Mouse (Mus musculus) forebrain, embryonic 14.5 days (tissue): ENCODE data around the gene Kdelr2. TPM values are rescaled to one million over a fixed set of nuclear protein-coding genes. Genes with fewer than 3 reads are reported as not detected.

Source experiments
- ATAC-seq: fragments of 200-750 bp; cut with Nextera tagmentation; 2 replicates; pipeline ENCODE4 v1.8.0; 2017; ENCODE audit warnings: mild to moderate bottlenecking, moderate library complexity
- DNase-seq: peaks from one replicate; pipeline ENCODE4 v3.0.0-alpha.2; 2015; ENCODE audit warnings: low spot score
- H3K27ac ChIP-seq: fragments of 300-500 bp; sonication (generic); 2 replicates; pipeline ENCODE4 v1.5.1; 2014; ENCODE audit warnings: low read depth, mild to moderate bottlenecking, control low read depth, low read length, moderate library complexity
- H3K27me3 ChIP-seq: fragments of 300-500 bp; sonication (generic); replicated peaks from 2 replicates; pipeline ENCODE4 v1.6.1; 2014; ENCODE audit warnings: low read length, control low read depth, mixed read lengths; ENCODE audit not compliant: control insufficient read depth, insufficient read depth
- H3K36me3 ChIP-seq: fragments of 300-500 bp; sonication (generic); 2 replicates; pipeline ENCODE4 v1.6.1; 2014; ENCODE audit warnings: low read length, control low read depth; ENCODE audit not compliant: control insufficient read depth, insufficient read depth
- H3K4me1 ChIP-seq: fragments of 300-500 bp; sonication (generic); 2 replicates; pipeline ENCODE4 v1.6.1; 2014; ENCODE audit warnings: antibody characterized with exemption, low read length, control low read depth; ENCODE audit not compliant: control insufficient read depth, insufficient read depth
- H3K4me2 ChIP-seq: fragments of 300-500 bp; sonication (generic); 2 replicates; pipeline ENCODE4 v1.6.1; 2014; ENCODE audit warnings: mild to moderate bottlenecking, control low read depth, low read length
- H3K4me3 ChIP-seq: fragments of 300-500 bp; sonication (generic); 2 replicates; pipeline ENCODE4 v1.5.1; 2014; ENCODE audit warnings: low read depth, low read length, control low read depth
- H3K9ac ChIP-seq: fragments of 300-500 bp; sonication (generic); 2 replicates; pipeline ENCODE4 v1.6.1; 2014; ENCODE audit warnings: mild to moderate bottlenecking, low read length, control low read depth, moderate library complexity
- H3K9me3 ChIP-seq: fragments of 300-500 bp; sonication (generic); replicated peaks from 2 replicates; pipeline ENCODE4 v1.6.1; 2016; ENCODE audit warnings: low read length, control low read depth, mixed read lengths; ENCODE audit not compliant: control insufficient read depth
- WGBS: fragments of 180-500 bp; shearing (Covaris S2); extraction: QIAGEN DNeasy Blood & Tissue Kit; methylation state at CpG from one replicate; pipeline ENCODE4 v1.1.7; 2014; 5-methylcytosine and 5-hydroxymethylcytosine counted together
- polyA plus RNA-seq: library from polyadenylated mRNA; unstranded; fragments of >200 nt; fragmentation: Nextera tagmentation; extraction: Ambion mirVana; gene quantifications from 2 replicates; pipeline ENCODE4 v1.2.1, GENCODE M21; 2014

Gene Kdelr2
- polyA plus RNA-seq, 1 experiment from 2014 or later, result 137 TPM

DNA sequence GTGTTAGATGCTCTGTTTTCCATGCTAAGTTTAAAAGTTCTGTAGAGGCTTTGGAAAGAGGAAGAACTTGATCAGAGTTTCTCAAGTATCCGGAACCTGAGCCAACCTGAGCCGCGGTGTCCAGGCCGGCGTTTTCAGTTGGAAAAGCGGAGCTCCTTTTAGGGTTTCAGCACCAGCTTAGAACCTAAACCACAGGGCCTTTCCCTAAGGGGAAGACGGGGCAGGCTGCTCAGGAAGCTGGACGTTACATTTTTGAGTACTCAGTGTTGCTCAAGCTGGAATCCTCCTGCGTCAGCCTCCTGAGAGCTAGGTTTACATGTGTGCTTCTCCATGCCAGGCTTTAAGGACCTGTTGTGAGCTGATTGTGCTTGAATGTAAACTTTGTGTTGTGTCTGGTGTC, 2.9 kb downstream of the Kdelr2 start:
- Histone ChIP-seq H3K27ac (no peak overlapping the region), H3K4me2 (no peak overlapping the region), H3K27me3 (no peaks in the 10 kb centered on the region), H3K4me1 (peaks cover 6% of the 10 kb centered on the region), H3K9ac (no peak overlapping the region), H3K9me3 (no peaks in the 10 kb centered on the region), H3K36me3 (peaks cover 18% of the 10 kb centered on the region; the same call in 1 of the 2 replicates), H3K4me3 (no peak overlapping the region)
- 94% methylated on average over 9 of the region's 9 CpGs for WGBS
- DNase-seq (no peak), ATAC-seq (no peak)

DNA sequence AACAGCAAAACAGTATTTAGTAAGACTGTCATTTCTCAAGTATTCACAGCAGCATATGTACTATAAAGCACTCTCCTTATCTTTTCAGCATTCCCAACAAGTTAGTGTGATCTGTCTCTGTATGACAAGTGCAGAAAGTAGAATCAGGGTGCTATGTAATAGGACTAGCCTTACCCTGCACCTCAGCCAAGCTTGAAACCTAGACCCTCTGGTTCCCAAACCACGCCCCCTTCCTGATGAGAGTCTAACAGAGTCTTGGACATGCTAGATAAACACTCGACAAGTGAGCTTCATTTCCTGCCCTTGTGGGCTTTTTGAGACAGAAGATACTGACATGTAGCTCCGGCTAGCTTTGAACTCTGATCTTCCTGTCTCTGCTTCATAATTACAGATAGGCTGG, 5.6 kb downstream of the Kdelr2 start:
- Histone ChIP-seq H3K36me3 (peaks cover 37% of the 10 kb centered on the region), H3K27me3 (no peaks in the 10 kb centered on the region), H3K27ac (no peak overlapping the region), H3K4me2 (no peak overlapping the region), H3K9me3 (no peaks in the 10 kb centered on the region), H3K4me1 (peaks cover 6% of the 10 kb centered on the region), H3K4me3 (no peak overlapping the region), H3K9ac (no peak overlapping the region)
- 84% methylated on average over 3 of the region's 3 CpGs for WGBS
- no peak for ATAC-seq
- DNase-seq, result no peak

DNA sequence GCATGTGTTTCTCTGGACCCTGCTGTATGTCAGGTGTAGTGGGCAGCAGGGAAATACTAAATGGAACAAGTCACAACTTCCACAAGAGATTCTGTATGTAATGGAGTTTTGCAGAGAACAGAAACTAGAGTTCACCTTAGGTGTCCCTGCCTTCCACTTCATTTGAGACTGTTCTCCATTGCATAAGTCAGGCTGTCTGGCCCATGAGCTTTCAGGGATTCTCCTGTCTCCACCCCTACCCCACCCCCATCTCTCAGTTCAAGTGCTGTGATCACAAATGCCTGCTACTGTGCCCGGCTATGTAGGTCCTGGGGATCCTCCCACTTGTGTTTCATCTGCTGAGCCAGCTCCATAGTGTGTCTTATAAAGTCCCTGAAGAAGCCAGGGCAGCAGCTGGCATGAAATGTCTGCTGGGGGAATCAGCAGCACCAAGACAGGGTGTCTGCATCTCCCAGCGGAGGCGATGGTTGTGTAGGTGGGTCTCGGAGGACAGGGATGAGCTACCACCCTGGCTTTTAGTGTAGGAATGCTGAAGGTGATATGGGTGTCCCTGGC, 7.3 kb downstream of the Kdelr2 start:
- H3K4me2 ChIP-seq, result no peak overlapping the region
- no peaks in the 10 kb centered on the region for H3K4me1 ChIP-seq
- no peaks in the 10 kb centered on the region for H3K27me3 ChIP-seq
- H3K27ac ChIP-seq, result no peak overlapping the region
- WGBS, result 90% methylated on average over 4 of the region's 4 CpGs
- no peak for DNase-seq
- ATAC-seq, result no peak
- peaks cover 42% of the 10 kb centered on the region for H3K36me3 ChIP-seq
- no peak overlapping the region for H3K9ac ChIP-seq
- no peak overlapping the region for H3K4me3 ChIP-seq
- H3K9me3 ChIP-seq, result no peaks in the 10 kb centered on the region

DNA sequence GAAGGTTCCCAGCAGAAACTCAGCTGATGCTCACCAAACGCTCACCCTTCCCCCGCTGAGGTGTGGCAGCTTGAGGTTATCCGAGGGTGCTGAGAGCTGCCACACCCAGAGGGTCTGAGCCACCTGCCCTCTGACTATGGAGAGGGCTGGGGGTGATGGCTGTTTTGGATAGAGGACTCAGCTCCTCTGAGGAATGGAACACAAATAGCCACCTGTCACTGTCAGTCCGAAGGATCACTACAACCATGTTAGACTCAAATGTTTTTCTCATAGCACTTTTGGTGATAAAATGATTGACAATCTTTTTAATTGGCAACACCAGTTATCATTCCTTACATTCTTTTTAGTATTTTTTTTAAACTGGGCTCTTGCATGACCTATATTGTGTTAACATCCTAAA, 17.8 kb downstream of the Kdelr2 start:
- Histone ChIP-seq H3K4me1 (no peaks in the 10 kb centered on the region), H3K4me2 (no peak overlapping the region), H3K36me3 (peaks cover 54% of the 10 kb centered on the region), H3K27me3 (no peaks in the 10 kb centered on the region), H3K4me3 (no peak overlapping the region), H3K27ac (no peak overlapping the region), H3K9ac (no peak overlapping the region), H3K9me3 (no peaks in the 10 kb centered on the region)
- 89% methylated on average over 4 of the region's 4 CpGs for WGBS
- no peak for ATAC-seq
- DNase-seq, result no peak

GRCm38 (mm10) chr5:143422990-143423389, 19.4 kb downstream of the Kdelr2 start:
- no peak for ATAC-seq
- 90% methylated on average over 4 of the region's 4 CpGs for WGBS
- no peak overlapping the region for H3K27ac ChIP-seq
- H3K4me2 ChIP-seq, result no peak overlapping the region
- no peaks in the 10 kb centered on the region for H3K4me1 ChIP-seq
- peaks cover 40% of the 10 kb centered on the region for H3K36me3 ChIP-seq
- no peaks in the 10 kb centered on the region for H3K9me3 ChIP-seq
- no peak overlapping the region for H3K9ac ChIP-seq
- H3K4me3 ChIP-seq, result no peak overlapping the region
- H3K27me3 ChIP-seq, result no peaks in the 10 kb centered on the region
- no peak for DNase-seq

GRCm38 (mm10) chr5:143423899-143424519, 20.4 kb downstream of the Kdelr2 start:
- Histone ChIP-seq H3K4me2 (no peak overlapping the region), H3K9me3 (no peaks in the 10 kb centered on the region), H3K4me1 (no peaks in the 10 kb centered on the region), H3K4me3 (no peak overlapping the region), H3K27ac (no peak overlapping the region), H3K9ac (no peak overlapping the region), H3K27me3 (no peaks in the 10 kb centered on the region), H3K36me3 (peaks cover 30% of the 10 kb centered on the region)
- ATAC-seq (peak; percentile 60; the same call in 1 of the 2 replicates), DNase-seq (peak; percentile 64)
- WGBS, result 34% methylated on average over 6 of the region's 6 CpGs

DNA sequence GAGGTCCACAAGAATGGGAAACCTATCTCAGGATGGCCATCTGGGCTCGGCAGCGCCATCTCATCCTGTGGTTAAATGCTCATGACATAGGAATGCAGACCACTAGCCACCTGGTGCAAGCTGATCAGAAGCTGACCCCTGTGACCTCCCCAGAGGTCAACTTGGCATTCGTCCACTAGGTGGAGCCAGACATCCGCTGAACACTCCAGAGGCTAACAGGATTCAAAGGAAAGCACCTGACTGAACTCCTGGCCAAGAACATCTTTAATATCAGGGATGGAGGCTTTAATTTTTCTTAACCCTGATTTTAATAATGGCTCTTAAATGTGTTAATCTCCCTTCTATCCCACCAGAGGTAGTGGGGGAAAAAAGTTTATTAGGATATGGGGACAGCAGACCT, 30.8 kb downstream of the Kdelr2 start:
- no peaks in the 10 kb centered on the region for H3K4me1 ChIP-seq
- WGBS, result 12% methylated on average over 4 of the region's 4 CpGs
- H3K4me2 ChIP-seq, result no peak overlapping the region

GRCm38 (mm10) chr5:143441298-143441697, 37.7 kb downstream of the Kdelr2 start:
- DNase-seq, result no peak
- no peak overlapping the region for H3K4me3 ChIP-seq
- no peaks in the 10 kb centered on the region for H3K9me3 ChIP-seq
- no peaks in the 10 kb centered on the region for H3K4me1 ChIP-seq
- H3K27ac ChIP-seq, result no peak overlapping the region
- no peak for ATAC-seq
- no peaks in the 10 kb centered on the region for H3K27me3 ChIP-seq
- 78% methylated on average over 3 of the region's 3 CpGs for WGBS
- no peaks in the 10 kb centered on the region for H3K36me3 ChIP-seq
- H3K9ac ChIP-seq, result no peak overlapping the region
- H3K4me2 ChIP-seq, result no peak overlapping the region

More for the DNA sequence above, 30.8 kb downstream of the Kdelr2 start:
- H3K27ac ChIP-seq, result no peak overlapping the region
- H3K4me3 ChIP-seq, result no peak overlapping the region
- DNase-seq (peak; percentile 39), ATAC-seq (no peak)
- H3K27me3 ChIP-seq, result no peaks in the 10 kb centered on the region
- H3K9ac ChIP-seq, result no peak overlapping the region
- H3K9me3 ChIP-seq, result no peaks in the 10 kb centered on the region
- H3K36me3 ChIP-seq, result no peaks in the 10 kb centered on the region

DNA sequence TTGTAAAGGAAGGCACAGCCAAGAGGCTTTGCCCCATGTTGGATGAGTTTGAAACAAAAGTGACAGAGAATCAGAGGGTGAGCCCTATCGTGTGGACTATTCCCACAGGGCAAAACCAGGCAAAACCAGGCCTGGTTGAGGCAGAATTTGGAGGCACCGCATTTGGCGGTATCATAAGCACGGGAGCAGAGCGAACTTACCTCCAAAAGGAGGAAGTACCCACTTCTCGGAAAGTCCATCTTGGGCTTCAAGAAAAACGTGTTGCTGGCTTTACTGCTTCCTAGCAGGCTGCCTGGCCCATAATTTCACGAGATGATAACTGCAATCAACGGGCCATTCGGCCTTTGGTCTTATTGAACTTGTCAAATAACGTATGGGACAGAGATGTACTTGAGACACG, 38.1 kb downstream of the Kdelr2 start:
- Histone ChIP-seq H3K27me3 (no peaks in the 10 kb centered on the region), H3K4me3 (no peak overlapping the region), H3K4me1 (no peaks in the 10 kb centered on the region), H3K4me2 (no peak overlapping the region), H3K9me3 (no peaks in the 10 kb centered on the region), H3K36me3 (no peaks in the 10 kb centered on the region), H3K27ac (no peak overlapping the region), H3K9ac (no peak overlapping the region)
- ATAC-seq, result no peak
- DNase-seq, result no peak
- 84% methylated on average over 12 of the region's 12 CpGs for WGBS
